Comparison of ENCODE assay signal across 20 mouse cellular contexts in the genomic region with DNA sequence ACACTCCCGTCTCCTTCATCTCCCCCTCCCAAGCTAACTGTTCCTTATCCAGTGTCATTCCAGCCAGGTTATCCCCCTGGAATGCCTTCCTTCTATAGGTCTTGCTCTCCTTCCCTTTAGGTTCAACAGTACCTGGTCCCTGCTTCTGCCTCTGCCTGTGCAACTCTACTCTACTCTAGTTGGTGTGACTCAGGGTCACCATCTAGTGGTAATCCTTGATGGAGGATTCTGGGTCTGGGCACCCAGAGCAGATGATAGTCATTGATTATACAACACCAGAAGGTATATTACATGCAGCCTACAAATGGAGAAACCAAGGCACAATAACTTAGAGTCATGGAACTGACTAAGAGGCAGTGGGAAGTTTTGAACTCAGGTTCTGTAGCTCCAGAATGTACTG. TPM values are rescaled to one million over a fixed set of nuclear protein-coding genes. Genes with fewer than 3 reads are reported as not detected.
DNase-seq lines count a peak whose midpoint lies in the region; ATAC-seq and TF ChIP-seq lines count a peak whose summit lies in the region.
"Had no signal": no experiment of that assay in that cellular context is flagged by ENCODE, and none has a peak within 500 bp of the region (broad histone marks: within the 10 kb centered on the region; RNA-seq: fewer than 3 reads in every experiment).

No protein-coding gene starts in this region.

- ATAC-seq in lung, postnatal 0 days: no peak

- 0 out of 2 replicates have a peak, but pooled peaks cover 3% of the 10 kb centered on the region for H3K27me3 ChIP-seq in lung, postnatal 0 days (replicated peaks; ENCODE audit: insufficient read depth, low read length)

- no peak overlapping the region for H3K27ac ChIP-seq in lung, postnatal 0 days (ENCODE audit: low read length)
- H3K27ac ChIP-seq: embryonic facial prominence, embryonic 10.5 days; heart, embryonic 15.5 days; hindbrain, embryonic 15.5 days; liver, embryonic 13.5 days; macrophage had no signal

- no peak overlapping the region for H3K4me2 ChIP-seq in lung, postnatal 0 days (replicated peaks; ENCODE audit: low read depth, low read length)
- H3K4me2 ChIP-seq: heart, embryonic 15.5 days; hindbrain, embryonic 15.5 days; liver, embryonic 13.5 days had no signal

- no peak overlapping the region for H3K9ac ChIP-seq in lung, postnatal 0 days (replicated peaks; ENCODE audit: low read depth)
- H3K9ac ChIP-seq: heart, embryonic 15.5 days; hindbrain, embryonic 15.5 days; liver, embryonic 13.5 days had no signal

- no peaks in the 10 kb centered on the region for H3K9me3 ChIP-seq in lung, postnatal 0 days (ENCODE audit: low read length)
- H3K9me3 ChIP-seq: embryonic facial prominence, embryonic 10.5 days; G1E; heart, embryonic 15.5 days; hindbrain, embryonic 15.5 days; liver, embryonic 13.5 days had no signal

- H3K36me3 ChIP-seq in lung, postnatal 0 days (ENCODE audit: insufficient read depth, low read length): no peaks in the 10 kb centered on the region
- H3K36me3 ChIP-seq: G1E; heart, embryonic 15.5 days; hindbrain, embryonic 15.5 days; liver, embryonic 13.5 days had no signal

- 94% methylated on average over 1 of the region's 1 CpGs for WGBS in lung, postnatal 0 days

- no peak overlapping the region for H3K4me3 ChIP-seq in lung, postnatal 0 days (ENCODE audit: low read depth, low read length)
- H3K4me3 ChIP-seq: embryonic facial prominence, embryonic 10.5 days; heart, embryonic 15.5 days; hindbrain, embryonic 15.5 days; liver, embryonic 13.5 days had no signal

- H3K4me1 ChIP-seq in lung, postnatal 0 days (ENCODE audit: insufficient read depth, low read depth, low read length): no peaks in the 10 kb centered on the region
- H3K4me1 ChIP-seq: hindbrain, embryonic 15.5 days had no signal

- TF ChIP-seq CTCF in lung, postnatal 0 days (IDR thresholded peaks at IDR 0.05): peak; percentile 46

- no peak for TF ChIP-seq EP300 in lung, postnatal 0 days (IDR thresholded peaks at IDR 0.05)

- peak; percentile 55 for DNase-seq in kidney, adult 9 months
- no peak for DNase-seq in kidney, postnatal 4 days
- no peak for DNase-seq in lung, postnatal 0 days (ENCODE audit: low spot score)
- no peak for DNase-seq in lung, postnatal 25 days (ENCODE audit: low spot score)
- peak; percentile 61 for DNase-seq in adipocyte (ENCODE audit: low spot score)
- DNase-seq in B cell, adult 2 months: no peak
- DNase-seq in urinary bladder, adult 18-20 months (ENCODE audit: low spot score in 2 of 2): no peak
- DNase-seq: cerebellum, adult 9-11 months; midbrain, embryonic 14.5 days; right cerebral cortex, postnatal 4 days; thymus, postnatal 14 days had no signal

RNA-seq across cellular contexts. Expression of gene Kcp, which starts 6.2 kb away (rescaled TPM):
- 4.0 and 4.8 TPM in 2 replicates for polyA plus RNA-seq in lung, postnatal 0 days (2015; fragmentation: Nextera tagmentation; extraction: Ambion mirVana)
- polyA plus RNA-seq: macrophage had no signal

RNA-seq across cellular contexts. Expression of gene Irf5, which starts 24.8 kb away (rescaled TPM):
- 8.5 and 8.6 TPM in 2 replicates for polyA plus RNA-seq in lung, postnatal 0 days (2015; fragmentation: Nextera tagmentation; extraction: Ambion mirVana)

RNA-seq across cellular contexts. Expression of gene Atp6v1fnb, which starts 30.4 kb away (rescaled TPM):
- not detected in 2 replicates for polyA plus RNA-seq in lung, postnatal 0 days (2015; fragmentation: Nextera tagmentation; extraction: Ambion mirVana)
- polyA plus RNA-seq: embryonic facial prominence, embryonic 10.5 days; G1E; heart, embryonic 15.5 days; large intestine, adult 2 months; liver, embryonic 13.5 days; macrophage; midbrain, embryonic 14.5 days; neural tube, embryonic 11.5 days; stomach, embryonic 14.5 days had no signal

RNA-seq across cellular contexts. Expression of gene Atp6v1f, which starts 34.1 kb away (rescaled TPM):
- polyA plus RNA-seq in lung, postnatal 0 days (2015; fragmentation: Nextera tagmentation; extraction: Ambion mirVana): 264 and 293 TPM in 2 replicates

Comparison
In these comparisons a context has a peak if more than half of its experiments do, and no peak if none do; other contexts are left out.
1. DNase-seq: peak in kidney, adult 9 months (single experiment) and adipocyte (single experiment); none in kidney, postnatal 4 days (0 of 2), lung, postnatal 0 days (single experiment), lung, postnatal 25 days (single experiment), B cell, adult 2 months (0 of 2) and urinary bladder, adult 18-20 months (0 of 2).